Mouse (Mus musculus) myocyte (in vitro differentiated cells): ENCODE data around the gene Plpp1. TPM values are rescaled to one million over a fixed set of nuclear protein-coding genes. Genes with fewer than 3 reads are reported as not detected.

Experiments used
- H3K27me3 ChIP-seq: one replicate; pipeline ENCODE4 v1.6.1; 2011; ENCODE audit not compliant: control insufficient read depth, insufficient read depth, insufficient read length
- H3K36me3 ChIP-seq: one replicate; pipeline ENCODE4 v1.6.1; 2011; ENCODE audit not compliant: control insufficient read depth, insufficient read depth
- H3K4me2 ChIP-seq: one replicate; pipeline ENCODE4 v1.6.1; 2011; ENCODE audit warnings: low read depth, control low read depth
- H3K4me3 ChIP-seq: one replicate; pipeline ENCODE4 v1.5.1; 2011; ENCODE audit warnings: mild to moderate bottlenecking, control low read depth, moderate library complexity
- H3K79me2 ChIP-seq: one replicate; pipeline ENCODE4 v1.6.1; 2011; ENCODE audit not compliant: control insufficient read depth, insufficient read depth
- H3ac ChIP-seq: one replicate; pipeline ENCODE4 v1.6.1; 2011; ENCODE audit not compliant: control insufficient read depth, insufficient read length
- CEBPB ChIP-seq: IDR thresholded peaks from 2 replicates; pipeline ENCODE4 v1.6.1; 2011; ENCODE audit warnings: mild to moderate bottlenecking, moderate library complexity; ENCODE audit not compliant: poor library complexity, insufficient read depth, severe bottlenecking
- E2F4 ChIP-seq: IDR thresholded peaks from one replicate; pipeline ENCODE4 v1.6.1; 2011; ENCODE audit warnings: mild to moderate bottlenecking, control low read depth, moderate library complexity; ENCODE audit not compliant: insufficient read depth
- MAX ChIP-seq: IDR thresholded peaks from one replicate; pipeline ENCODE4 v1.6.1; 2011; ENCODE audit warnings: low read depth, mild to moderate bottlenecking, control low read depth
- MYOD1 ChIP-seq, 3 experiments: IDR thresholded peaks; one replicate each; pipeline ENCODE4 v1.6.1; 2011; ENCODE audit warnings: control low read depth in 2 of 3, low read depth in 2 of 3, mild to moderate bottlenecking in 2 of 3, moderate library complexity in 1 of 3; ENCODE audit not compliant: insufficient read length in 2 of 3, control insufficient read depth in 1 of 3
- MYOG ChIP-seq, 3 experiments: IDR thresholded peaks; one replicate each; pipeline ENCODE4 v1.6.1; 2011; ENCODE audit warnings: control low read depth in 2 of 3, low read depth in 2 of 3, mild to moderate bottlenecking in 2 of 3; ENCODE audit not compliant: insufficient read length in 2 of 3, control insufficient read depth in 1 of 3, insufficient read depth in 1 of 3
- POLR2A ChIP-seq: IDR thresholded peaks from one replicate; pipeline ENCODE4 v1.6.1; 2011; ENCODE audit warnings: low read depth, mild to moderate bottlenecking, control low read depth, moderate library complexity; ENCODE audit not compliant: insufficient read length
- POLR2AphosphoS2 ChIP-seq: IDR thresholded peaks from one replicate; pipeline ENCODE4 v1.6.1; 2011; ENCODE audit warnings: low read depth, control low read depth; ENCODE audit not compliant: insufficient read length
- REST ChIP-seq: IDR thresholded peaks from one replicate; pipeline ENCODE4 v1.6.1; 2011; ENCODE audit warnings: mild to moderate bottlenecking, control low read depth, moderate library complexity; ENCODE audit not compliant: insufficient read depth, insufficient read length
- SRF ChIP-seq: IDR thresholded peaks from one replicate; pipeline ENCODE4 v1.6.1; 2011; ENCODE audit warnings: low read depth; ENCODE audit not compliant: control insufficient read depth, insufficient read length
- TCF12 ChIP-seq: IDR thresholded peaks from one replicate; pipeline ENCODE4 v1.6.1; 2011; ENCODE audit warnings: mild to moderate bottlenecking, control low read depth; ENCODE audit not compliant: poor library complexity, insufficient read depth, severe bottlenecking
- TCF3 ChIP-seq: IDR thresholded peaks from one replicate; pipeline ENCODE4 v1.6.1; 2011; ENCODE audit warnings: low read depth, control low read depth; ENCODE audit not compliant: insufficient read length
- USF1 ChIP-seq: IDR thresholded peaks from one replicate; pipeline ENCODE4 v1.6.1; 2011; ENCODE audit warnings: low read depth, mild to moderate bottlenecking, control low read depth, moderate library complexity
- polyA plus RNA-seq: library from polyadenylated mRNA; unstranded; fragments of >200 nt; fragmentation: generic; extraction: Trizol; gene quantifications from one replicate; pipeline ENCODE4 v1.2.1, GENCODE M21; 2012; ENCODE audit warnings: missing spikeins

Plpp1 gene
- polyA plus RNA-seq, 1 experiment = 133 TPM

- Histone ChIP-seq H3K79me2 (peaks cover 43% of the 10 kb centered on the region), H3K36me3 (no peaks in the 10 kb centered on the region), H3K4me2 (no peak overlapping the region), H3K4me3 (no peak overlapping the region), H3ac (no peak overlapping the region), H3K27me3 (no peaks in the 10 kb centered on the region)
- peak; percentile 24 for TF ChIP-seq MAX
- TF ChIP-seq POLR2AphosphoS2 = no peak
- no peak for TF ChIP-seq SRF
- TF ChIP-seq MYOG (IDR thresholded peaks at IDR 0.05; ENCODE audit: control insufficient read depth in 1 of 3, insufficient read depth in 1 of 3, insufficient read length in 2 of 3, low read depth in 2 of 3) = peak; percentile 43 to 100 (median 91)
- TF ChIP-seq POLR2A = no peak
- no peak for TF ChIP-seq REST
- TF ChIP-seq E2F4 = no peak
- TF ChIP-seq USF1 = no peak
- TF ChIP-seq CEBPB = no peak
- peak; percentile 92 to 99 (median 93) for TF ChIP-seq MYOD1 (IDR thresholded peaks at IDR 0.05; ENCODE audit: control insufficient read depth in 1 of 3, insufficient read length in 2 of 3, low read depth in 2 of 3)
- peak; percentile 98 for TF ChIP-seq TCF12
- peak; percentile 83 for TF ChIP-seq TCF3
Measured at GRCm38 (mm10) chr13:112823911-112824648, 23.5 kb downstream of the Plpp1 start.

GRCm38 (mm10) chr13:112825479-112825878, 24.9 kb downstream of the Plpp1 start:
- H3K27me3 ChIP-seq = no peaks in the 10 kb centered on the region
- no peaks in the 10 kb centered on the region for H3K36me3 ChIP-seq
- H3K79me2 ChIP-seq = peaks cover 35% of the 10 kb centered on the region
- no peak overlapping the region for H3ac ChIP-seq
- TF ChIP-seq SRF (no peak), MYOG (IDR thresholded peaks at IDR 0.05; ENCODE audit: control insufficient read depth in 1 of 3, insufficient read depth in 1 of 3, insufficient read length in 2 of 3, low read depth in 2 of 3) (no peak), MAX (no peak), E2F4 (no peak), USF1 (no peak), CEBPB (no peak), TCF12 (no peak), POLR2A (no peak), REST (no peak), POLR2AphosphoS2 (no peak), TCF3 (no peak), MYOD1 (IDR thresholded peaks at IDR 0.05; ENCODE audit: control insufficient read depth in 1 of 3, insufficient read length in 2 of 3, low read depth in 2 of 3) (no peak)
- no peak overlapping the region for H3K4me2 ChIP-seq
- no peak overlapping the region for H3K4me3 ChIP-seq

- Histone ChIP-seq H3K4me3 (no peak overlapping the region), H3K79me2 (peaks cover 51% of the 10 kb centered on the region), H3K36me3 (no peaks in the 10 kb centered on the region), H3K27me3 (no peaks in the 10 kb centered on the region), H3ac (no peak overlapping the region), H3K4me2 (no peak overlapping the region)
- TF ChIP-seq SRF (no peak), CEBPB (no peak), TCF12 (no peak), REST (no peak), MYOD1 (IDR thresholded peaks at IDR 0.05; ENCODE audit: control insufficient read depth in 1 of 3, insufficient read length in 2 of 3, low read depth in 2 of 3) (no peak), MAX (no peak), POLR2AphosphoS2 (no peak), USF1 (no peak), MYOG (IDR thresholded peaks at IDR 0.05; ENCODE audit: control insufficient read depth in 1 of 3, insufficient read depth in 1 of 3, insufficient read length in 2 of 3, low read depth in 2 of 3) (no peak), POLR2A (no peak), E2F4 (no peak), TCF3 (no peak)
Measured at GRCm38 (mm10) chr13:112829619-112830018, 29.0 kb downstream of the Plpp1 start.

GRCm38 (mm10) chr13:112832589-112832988, 32.0 kb downstream of the Plpp1 start:
- no peaks in the 10 kb centered on the region for H3K27me3 ChIP-seq
- H3K36me3 ChIP-seq = no peaks in the 10 kb centered on the region
- H3ac ChIP-seq = no peak overlapping the region
- H3K79me2 ChIP-seq = peaks cover 39% of the 10 kb centered on the region
- no peak overlapping the region for H3K4me2 ChIP-seq
- TF ChIP-seq POLR2A = no peak
- no peak for TF ChIP-seq MYOD1 (IDR thresholded peaks at IDR 0.05; ENCODE audit: control insufficient read depth in 1 of 3, insufficient read length in 2 of 3, low read depth in 2 of 3)
- TF ChIP-seq USF1 = no peak
- TF ChIP-seq CEBPB = no peak
- no peak for TF ChIP-seq TCF3
- no peak for TF ChIP-seq E2F4
- no peak for TF ChIP-seq POLR2AphosphoS2
- TF ChIP-seq MYOG (IDR thresholded peaks at IDR 0.05; ENCODE audit: control insufficient read depth in 1 of 3, insufficient read depth in 1 of 3, insufficient read length in 2 of 3, low read depth in 2 of 3) = no peak
- no peak for TF ChIP-seq SRF
- TF ChIP-seq MAX = no peak
- no peak for TF ChIP-seq TCF12
- no peak for TF ChIP-seq REST
- H3K4me3 ChIP-seq = no peak overlapping the region
